Mouse (Mus musculus): ENCODE measurements around the gene Lrrc8d.

The Lrrc8d gene

DNA sequence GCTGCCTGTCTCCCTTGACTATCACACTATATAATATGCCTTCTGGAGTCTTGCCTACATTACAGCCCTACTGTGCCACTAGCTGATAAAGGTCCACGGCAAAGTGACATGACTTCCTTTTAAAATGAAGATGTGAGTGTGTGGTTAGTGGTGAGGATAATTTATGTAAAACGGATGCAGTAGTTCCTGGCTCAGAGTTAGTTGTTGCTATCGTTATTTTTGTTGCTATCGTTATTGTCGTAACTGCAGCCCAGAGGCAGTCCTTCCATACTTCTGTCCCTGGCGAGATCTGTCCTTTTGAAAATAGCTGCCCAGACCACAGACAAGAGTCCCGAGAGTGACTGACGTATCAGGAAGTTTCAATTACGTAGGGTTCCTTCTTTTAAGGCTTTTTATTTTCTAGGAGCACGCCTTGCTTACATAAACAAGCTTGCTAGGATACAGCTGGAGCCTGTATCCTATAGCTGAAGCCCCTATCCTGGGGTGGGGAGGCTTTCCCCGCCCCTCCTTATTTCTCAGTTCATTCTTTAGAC is 18.4 kb downstream of the Lrrc8d start:
- DNase-seq (ENCODE audit: low read depth): peak; percentile 91

GRCm38 (mm10) chr5:105721267-105721666 is 21.5 kb downstream of the Lrrc8d start:
- no peak for DNase-seq (ENCODE audit: low read depth)

- no peak for DNase-seq (ENCODE audit: low read depth)
Measured at GRCm38 (mm10) chr5:105722807-105723206, 23.0 kb downstream of the Lrrc8d start.

- DNase-seq (ENCODE audit: low read depth): no peak
Measured at GRCm38 (mm10) chr5:105730193-105730831, 30.5 kb downstream of the Lrrc8d start.

GRCm38 (mm10) chr5:105731173-105731626 is 31.4 kb downstream of the Lrrc8d start:
- DNase-seq (ENCODE audit: low read depth): peak; percentile 75

GRCm38 (mm10) chr5:105731627-105732432 is 32.1 kb downstream of the Lrrc8d start:
- DNase-seq (ENCODE audit: low read depth): peak; percentile 80

DNA sequence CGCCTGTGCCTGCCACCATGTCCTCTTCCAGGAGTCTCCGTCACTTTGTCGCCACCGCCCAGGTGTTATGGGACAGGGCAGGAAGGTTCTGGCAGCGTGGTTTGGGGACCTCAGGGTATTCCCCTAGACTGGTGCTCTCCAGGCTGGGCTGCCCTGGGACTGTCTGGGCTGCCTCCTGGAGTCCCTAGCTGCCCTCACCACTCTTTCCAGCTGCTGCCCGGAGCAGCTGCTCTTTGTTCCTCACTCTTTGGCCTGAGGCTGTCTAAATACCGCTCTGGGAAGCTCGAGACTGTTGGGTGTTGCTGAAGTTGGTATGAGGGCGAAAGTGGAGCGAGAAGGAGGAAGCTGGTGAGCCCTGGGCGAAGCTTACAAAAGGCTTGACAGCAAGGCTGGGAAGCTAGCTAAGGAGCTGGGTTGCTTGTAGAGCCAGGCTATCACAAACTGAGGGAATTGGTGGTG is 32.7 kb downstream of the Lrrc8d start:
- DNase-seq (ENCODE audit: low read depth): no peak

DNA sequence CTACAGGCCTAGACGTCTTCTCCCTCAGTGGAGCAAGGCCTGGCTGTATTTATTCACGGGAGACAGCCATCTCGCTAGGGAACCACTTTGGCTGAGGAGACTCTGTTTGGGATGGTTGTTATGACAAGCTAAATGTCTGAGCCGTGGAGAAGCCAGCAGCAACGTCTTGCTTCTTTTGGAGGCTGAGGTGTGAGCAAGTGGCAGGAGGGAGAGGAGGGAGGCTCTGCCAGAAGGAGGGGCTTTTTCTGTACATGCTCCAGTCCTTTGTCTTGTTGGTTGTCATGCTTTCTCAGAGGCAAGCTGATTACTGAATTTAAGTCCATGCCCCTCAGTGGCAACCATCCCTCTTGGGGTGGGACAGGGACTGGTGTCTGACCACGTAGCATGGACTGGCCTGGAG is 33.5 kb downstream of the Lrrc8d start:
- no peak for DNase-seq (ENCODE audit: low read depth)

- no peak for DNase-seq (ENCODE audit: low read depth)
Measured at GRCm38 (mm10) chr5:105736365-105736764, 36.6 kb downstream of the Lrrc8d start.

DNA sequence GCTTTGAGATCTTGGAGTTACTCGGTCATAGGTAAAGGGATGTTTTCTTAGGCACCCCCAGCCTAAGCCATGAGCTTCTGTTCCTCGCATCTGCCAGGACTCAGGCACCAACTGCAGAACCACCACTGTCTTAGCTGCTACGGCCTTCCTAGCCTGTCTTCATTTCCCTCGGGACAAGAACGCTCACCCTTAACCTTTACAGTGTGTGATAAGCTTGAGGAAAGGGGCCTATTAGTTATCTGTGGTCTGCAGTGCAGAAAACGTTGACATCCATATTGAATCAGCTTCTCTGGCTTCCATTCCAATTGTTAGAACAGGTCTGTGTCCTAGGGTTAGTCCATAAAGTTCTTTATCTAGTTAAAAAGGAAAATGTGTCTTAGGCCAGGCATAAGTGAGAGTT is 37.4 kb downstream of the Lrrc8d start:
- DNase-seq (ENCODE audit: low read depth): no peak

- DNase-seq (ENCODE audit: low read depth): no peak
Measured at GRCm38 (mm10) chr5:105740437-105740836, 40.7 kb downstream of the Lrrc8d start.

DNA sequence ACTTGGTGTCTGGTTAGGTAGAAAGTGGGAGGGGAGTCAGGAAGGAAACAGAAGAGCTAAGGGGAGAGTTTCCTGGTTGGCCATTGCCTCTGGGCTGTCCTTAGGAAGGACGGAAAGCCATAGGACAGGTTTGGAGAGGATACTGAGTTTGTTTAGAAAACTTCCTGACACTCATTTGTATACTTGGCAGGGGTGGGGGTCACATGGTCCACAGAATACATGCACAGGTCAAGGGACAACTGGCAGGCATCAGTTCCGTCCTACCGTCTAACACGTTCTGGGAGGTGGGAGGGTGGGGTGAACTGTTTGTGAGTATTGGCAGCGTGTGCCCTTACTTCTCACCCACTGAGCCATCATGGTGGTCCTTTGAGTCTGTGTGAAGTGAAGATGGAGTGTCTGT is 42.9 kb downstream of the Lrrc8d start:
- no peak for DNase-seq (ENCODE audit: low read depth)

- DNase-seq (ENCODE audit: low read depth): no peak
Measured at GRCm38 (mm10) chr5:105745324-105745723, 45.6 kb downstream of the Lrrc8d start.

DNA sequence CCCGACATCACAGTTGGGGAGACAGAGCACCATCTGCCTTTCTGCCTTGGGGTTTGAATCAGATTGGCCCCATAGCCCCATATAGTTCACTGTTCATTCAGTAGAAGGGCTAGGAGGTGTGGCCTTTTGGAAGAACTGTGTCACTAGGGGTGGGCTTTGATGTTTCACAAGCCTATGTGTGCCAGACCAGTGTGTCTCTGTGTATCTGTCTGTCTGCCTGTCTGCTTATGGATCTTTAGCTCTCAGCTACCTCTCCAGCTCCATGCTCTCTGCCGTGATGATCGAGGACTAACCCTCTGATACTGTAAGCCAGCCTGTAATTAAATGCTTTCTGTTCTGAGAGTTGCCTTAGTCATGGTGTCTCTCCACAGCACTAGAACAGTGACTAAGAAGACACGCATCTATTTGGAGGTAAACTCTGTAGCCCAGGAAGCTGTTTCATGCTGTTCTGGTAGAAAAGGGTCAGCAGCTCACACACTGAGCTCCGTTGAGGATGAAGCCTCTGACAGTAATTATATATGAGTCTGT is 46.2 kb downstream of the Lrrc8d start:
- DNase-seq (ENCODE audit: low read depth): no peak

GRCm38 (mm10) chr5:105754803-105755202 is 55.0 kb downstream of the Lrrc8d start:
- DNase-seq (ENCODE audit: low read depth): no peak

DNA sequence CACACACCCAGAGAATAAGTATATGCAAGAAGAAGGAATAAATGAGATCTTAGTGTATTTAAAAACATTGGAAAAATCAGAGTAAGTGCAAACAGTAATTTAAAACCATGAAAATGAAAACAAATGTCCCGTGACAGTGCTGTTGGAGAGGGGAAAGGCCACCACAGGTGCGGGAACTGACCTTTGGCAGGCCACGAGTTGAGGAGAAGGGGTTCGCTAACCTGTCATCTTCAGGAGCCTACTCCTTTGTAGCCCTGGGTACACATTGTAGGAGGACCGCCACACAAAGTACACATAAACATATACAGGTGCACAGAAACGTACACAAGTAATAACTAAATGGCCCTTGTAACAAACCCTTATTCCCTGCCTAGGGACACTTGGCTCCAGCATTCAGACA is 55.7 kb downstream of the Lrrc8d start:
- no peak for DNase-seq (ENCODE audit: low read depth)

DNA sequence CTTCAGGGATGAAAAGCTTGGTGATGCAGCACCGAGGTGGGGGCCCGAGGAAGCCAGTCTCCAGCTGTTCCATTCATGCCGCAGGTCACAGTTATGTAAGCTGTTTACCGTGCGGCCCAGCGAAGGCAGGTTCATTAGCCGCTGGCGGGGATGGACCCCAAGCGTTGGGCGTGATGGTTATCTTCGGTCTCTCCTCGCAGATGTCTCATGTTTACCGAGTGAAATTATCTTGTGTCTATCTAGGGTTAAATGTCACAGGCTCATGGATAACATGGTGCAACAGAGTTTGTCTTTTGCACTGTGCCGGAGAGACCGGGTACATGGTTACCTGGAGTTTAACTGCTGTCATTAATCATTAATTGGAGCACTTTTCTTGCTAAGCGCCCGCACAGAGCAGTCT is 58.2 kb downstream of the Lrrc8d start:
- no peak for DNase-seq (ENCODE audit: low read depth)

DNA sequence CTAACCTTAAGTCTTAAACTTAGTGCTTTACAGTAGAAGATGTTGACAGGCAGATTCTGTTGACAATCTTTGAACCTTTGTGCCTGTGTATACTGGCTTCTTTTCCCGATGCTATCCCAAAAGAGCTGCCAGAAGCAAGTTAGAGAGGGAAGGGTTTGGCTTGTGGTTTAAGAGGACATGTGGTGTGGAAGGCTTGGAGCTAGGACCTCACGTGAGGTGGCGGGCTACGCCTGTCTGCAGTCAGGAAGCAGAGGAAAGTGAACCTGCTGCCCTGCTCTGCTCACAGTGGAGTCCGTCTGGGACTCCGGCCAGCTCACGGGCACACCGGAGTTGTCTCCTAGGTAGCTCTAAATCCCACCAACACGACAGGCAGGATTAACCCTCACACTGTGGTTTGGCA is 59.1 kb downstream of the Lrrc8d start:
- no peak for DNase-seq (ENCODE audit: low read depth)

- no peak for DNase-seq (ENCODE audit: low read depth)
Measured at GRCm38 (mm10) chr5:105761848-105762482, 62.2 kb downstream of the Lrrc8d start.

- no peak for DNase-seq (ENCODE audit: low read depth)
Measured at GRCm38 (mm10) chr5:105764369-105764768, 64.6 kb downstream of the Lrrc8d start.

DNA sequence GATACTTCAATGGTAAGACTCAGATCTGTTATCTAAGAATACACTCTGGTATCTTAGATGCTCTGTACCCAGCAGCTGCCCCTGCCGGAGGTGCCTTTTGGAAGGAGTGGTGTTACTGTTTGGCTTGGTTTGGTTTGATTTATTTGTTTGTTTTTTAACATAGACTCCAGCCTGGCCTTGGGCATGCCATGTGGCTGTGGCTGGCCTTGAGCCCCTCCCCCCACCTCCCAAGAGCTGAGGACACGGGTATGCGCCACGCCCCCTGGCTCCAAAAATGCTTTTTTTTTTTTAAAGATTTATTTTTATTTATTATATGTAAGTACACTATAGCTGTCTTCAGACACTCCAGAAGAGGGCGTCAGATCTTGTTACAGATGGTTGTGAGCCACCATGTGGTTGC is 65.6 kb downstream of the Lrrc8d start:
- no peak for DNase-seq (ENCODE audit: low read depth)

GRCm38 (mm10) chr5:105776368-105776767 is 76.6 kb downstream of the Lrrc8d start:
- DNase-seq (ENCODE audit: low read depth): no peak

Data from induced T-regulatory cell, adult 2 months (primary cell).